Mouse (Mus musculus) erythroblast, embryonic 14.5 days (primary cell): Measurements from ENCODE around the gene Lgals7.

Experiments used
- GATA1 ChIP-seq: IDR thresholded peaks from 2 replicates; pipeline ENCODE4 v1.6.1; 2012; ENCODE audit warnings: low read length, inconsistent platforms, mixed read lengths
- TAL1 ChIP-seq: IDR thresholded peaks from 3 replicates; pipeline ENCODE4 v1.6.1; 2012; ENCODE audit warnings: low read length, inconsistent platforms, mixed read lengths

- TF ChIP-seq GATA1, result no peak
- no peak for TF ChIP-seq TAL1
Measured at GRCm38 (mm10) chr7:28832137-28832536, 31.5 kb upstream of the Lgals7 start.
